Mouse (Mus musculus): Measurements from ENCODE around the gene Slc4a5.

The Slc4a5 gene

DNA sequence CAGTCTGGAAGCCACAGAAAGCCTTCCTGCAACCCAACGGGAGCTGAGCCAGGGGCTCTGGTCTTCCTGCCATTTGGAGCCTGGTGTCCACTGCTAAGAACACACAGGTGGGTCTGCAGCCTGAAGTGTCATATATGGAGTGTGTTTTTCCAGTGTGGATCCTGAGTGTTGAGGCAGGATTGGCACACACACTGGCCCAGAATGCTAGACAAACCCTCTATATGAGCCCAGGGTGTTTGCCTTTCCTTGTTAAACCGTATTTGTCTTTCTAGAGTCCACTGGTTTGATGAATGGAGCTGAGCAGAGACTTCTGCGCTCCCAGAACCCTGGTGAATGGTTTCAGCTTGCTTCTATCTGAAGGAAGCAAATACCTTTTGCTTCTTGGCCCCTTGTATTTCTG is at the start of gene Slc4a5:
Gene Slc4a5, plus strand, starts transcription at position 15 of the 400 bp plus-strand sequence.
- no peak for DNase-seq (ENCODE audit: low read depth, low spot score)

DNA sequence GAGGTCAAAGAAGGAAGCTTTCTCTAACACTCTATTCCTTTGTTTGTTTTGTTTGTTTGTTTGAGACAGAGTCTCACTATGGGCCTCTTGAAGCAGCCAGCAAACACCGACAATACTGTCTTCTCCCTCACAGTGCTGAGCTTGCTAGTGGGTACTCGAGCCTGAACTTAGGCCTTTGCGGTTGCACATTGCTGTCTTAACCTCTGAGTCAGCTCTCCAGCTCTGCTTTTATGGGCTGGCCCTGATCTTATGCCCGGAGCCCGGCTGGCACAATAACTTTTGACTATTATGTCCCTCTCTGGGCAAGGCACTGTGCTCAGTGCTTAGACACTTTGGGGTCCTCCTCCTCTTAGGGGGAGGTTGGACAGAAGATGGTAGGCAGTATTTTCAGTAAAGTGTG is 49.8 kb upstream of the Slc4a5 start:
- no peak for DNase-seq (ENCODE audit: low read depth, low spot score)

GRCm38 (mm10) chr6:83171063-83171462 is 48.6 kb upstream of the Slc4a5 start:
- no peak for DNase-seq (ENCODE audit: low read depth, low spot score)

DNA sequence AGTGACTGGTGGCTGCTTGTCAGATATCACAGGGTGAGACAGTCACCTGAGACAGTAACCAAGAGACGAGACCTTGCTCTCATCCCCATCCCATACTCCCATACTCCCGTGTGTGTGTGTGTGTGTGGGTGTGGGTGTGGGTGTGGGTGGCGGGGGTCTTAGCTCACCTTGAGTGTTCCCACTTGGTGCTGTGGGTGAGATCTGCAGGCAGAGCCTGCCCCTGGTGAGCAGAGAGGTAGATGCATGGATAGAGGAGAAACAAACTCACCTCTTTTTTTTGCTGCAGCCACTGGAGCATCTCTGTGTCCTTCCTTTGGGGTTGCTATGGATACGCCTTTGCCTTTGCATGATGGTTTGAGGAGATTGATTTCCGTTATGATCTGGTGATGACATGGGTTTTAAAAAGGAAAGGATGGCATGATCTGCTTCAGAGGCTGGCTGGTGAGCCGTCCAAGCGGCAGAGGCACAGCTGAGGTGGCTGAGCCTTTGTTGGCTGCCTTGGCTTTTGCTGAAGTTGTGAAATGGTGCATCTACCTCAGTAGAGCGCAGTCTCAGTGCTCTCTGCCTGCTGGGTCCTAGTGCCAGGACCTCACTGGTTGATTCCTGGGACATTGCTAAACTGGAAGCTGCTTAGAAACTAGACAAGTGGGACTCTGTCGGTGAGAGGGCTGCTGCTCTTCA is 47.2 kb upstream of the Slc4a5 start:
- no peak for DNase-seq (ENCODE audit: low read depth, low spot score)

GRCm38 (mm10) chr6:83175996-83176395 is 43.6 kb upstream of the Slc4a5 start:
- no peak for DNase-seq (ENCODE audit: low read depth, low spot score)

DNA sequence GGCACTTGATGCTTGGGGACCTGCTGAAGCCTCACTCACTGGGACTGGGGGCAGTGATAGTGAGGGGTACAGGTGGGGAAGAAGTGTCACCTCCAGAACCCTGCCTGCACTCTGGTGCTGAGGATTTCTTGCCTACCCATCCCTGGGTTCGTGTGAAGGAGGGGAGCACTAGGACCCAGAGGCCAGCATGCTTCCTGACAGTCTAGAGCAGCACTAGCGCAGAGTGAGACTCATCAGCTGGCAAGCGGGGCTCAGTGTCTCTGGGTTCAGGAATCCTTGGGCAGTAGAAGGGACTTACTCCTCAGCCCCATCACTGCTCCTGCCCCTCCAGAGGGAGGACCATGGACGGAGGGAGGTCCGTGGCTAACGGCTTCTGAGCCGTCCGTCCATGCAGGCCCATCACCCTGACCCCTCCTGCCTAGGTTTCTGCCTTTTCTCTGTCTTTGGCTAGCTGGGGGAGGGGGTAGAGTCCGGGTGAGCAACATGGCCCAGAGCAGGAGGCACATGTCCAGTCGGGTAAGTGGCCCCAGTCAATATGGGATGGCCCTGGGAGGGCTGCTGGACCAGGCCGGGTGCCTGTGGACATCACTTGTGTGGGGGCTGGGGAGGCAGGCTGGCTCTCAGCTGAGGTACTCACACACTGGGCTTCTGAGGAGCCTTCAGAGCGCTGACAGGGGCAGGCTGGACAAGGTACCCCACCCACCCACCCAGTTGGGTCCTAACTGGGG is 40.1 kb upstream of the Slc4a5 start:
- DNase-seq (ENCODE audit: low read depth, low spot score), result no peak

- DNase-seq (ENCODE audit: low read depth, low spot score), result no peak
Measured at GRCm38 (mm10) chr6:83180605-83181004, 39.0 kb upstream of the Slc4a5 start.

GRCm38 (mm10) chr6:83184858-83185435 is 34.7 kb upstream of the Slc4a5 start:
- DNase-seq (ENCODE audit: low read depth, low spot score), result peak; percentile 34

GRCm38 (mm10) chr6:83185895-83186861 is 33.5 kb upstream of the Slc4a5 start:
- peak; percentile 90 for DNase-seq (ENCODE audit: low read depth, low spot score)

DNA sequence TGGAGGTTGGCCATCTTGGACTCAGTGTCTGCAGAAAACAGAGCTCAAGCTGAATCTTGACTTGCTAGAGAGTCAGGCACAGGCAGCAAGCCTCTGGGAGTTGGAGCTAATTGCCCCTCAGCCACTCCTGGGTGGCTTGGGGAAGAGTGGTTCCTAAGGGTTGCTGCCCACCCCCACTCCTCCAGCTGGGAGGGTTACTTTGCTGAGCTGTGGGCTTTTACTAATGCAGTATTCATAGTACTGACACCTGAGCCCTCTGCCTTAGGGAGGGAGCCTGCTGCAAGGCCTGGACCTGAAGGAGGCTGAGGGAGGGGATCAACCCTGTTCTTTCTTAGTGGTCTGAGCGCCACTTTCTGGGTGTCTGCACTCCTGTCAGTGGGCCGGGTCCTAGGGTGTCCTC is 32.7 kb upstream of the Slc4a5 start:
- DNase-seq (ENCODE audit: low read depth, low spot score), result no peak

GRCm38 (mm10) chr6:83193571-83193970 is 26.1 kb upstream of the Slc4a5 start:
- no peak for DNase-seq (ENCODE audit: low read depth, low spot score)

DNA sequence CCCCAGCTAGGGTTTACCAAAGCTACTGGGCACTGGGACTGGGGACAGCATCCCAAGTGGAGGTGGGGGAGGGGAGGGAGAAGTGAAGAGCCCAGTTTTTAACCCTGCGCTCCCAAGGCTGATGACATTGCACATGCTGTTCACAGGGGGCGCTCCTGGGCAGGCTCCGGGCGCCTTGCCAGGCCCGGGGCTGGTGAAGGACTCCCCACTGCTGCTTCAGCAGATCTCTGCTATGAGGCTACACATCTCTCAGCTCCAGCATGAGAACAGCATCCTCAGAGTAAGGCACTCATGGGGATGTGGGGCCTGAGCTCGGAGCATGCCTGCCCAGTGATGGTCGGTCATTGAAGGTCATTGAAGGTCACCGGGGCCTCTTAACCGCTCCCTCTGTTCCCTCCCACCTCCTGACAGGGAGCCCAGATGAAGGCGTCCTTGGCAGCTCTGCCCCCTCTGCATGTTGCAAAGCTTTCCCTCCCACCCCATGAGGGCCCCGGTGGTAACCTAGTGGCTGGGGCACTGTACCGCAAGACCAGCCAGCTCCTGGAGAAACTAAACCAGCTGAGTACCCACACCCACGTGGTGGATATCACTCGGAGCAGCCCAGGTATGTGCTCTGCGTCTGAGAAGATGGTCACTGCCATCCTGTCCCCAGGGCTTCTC is 22.2 kb upstream of the Slc4a5 start:
- DNase-seq (ENCODE audit: low read depth, low spot score), result peak; percentile 77

- no peak for DNase-seq (ENCODE audit: low read depth, low spot score)
Measured at GRCm38 (mm10) chr6:83203320-83203719, 16.3 kb upstream of the Slc4a5 start.

DNA sequence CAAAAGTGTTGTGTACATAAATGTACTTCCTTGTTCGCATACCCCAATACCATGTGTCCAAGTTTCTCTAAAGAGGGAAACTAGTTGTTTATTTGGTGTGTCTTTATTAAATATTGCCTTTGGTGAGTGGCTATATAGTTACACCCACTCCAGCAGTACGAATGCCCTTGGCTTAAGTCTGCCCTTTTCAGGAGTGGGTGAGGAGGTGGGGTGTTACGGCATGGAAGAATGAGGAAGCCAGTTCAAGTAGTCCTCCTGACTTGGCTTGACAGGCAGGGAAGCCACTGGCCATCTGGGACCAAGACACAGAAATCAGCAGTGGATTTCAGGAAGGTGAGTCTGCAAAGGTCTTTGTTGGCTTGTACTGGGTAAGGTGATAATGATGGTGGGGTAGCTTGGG is 13.8 kb upstream of the Slc4a5 start:
- DNase-seq (ENCODE audit: low read depth, low spot score), result no peak

DNA sequence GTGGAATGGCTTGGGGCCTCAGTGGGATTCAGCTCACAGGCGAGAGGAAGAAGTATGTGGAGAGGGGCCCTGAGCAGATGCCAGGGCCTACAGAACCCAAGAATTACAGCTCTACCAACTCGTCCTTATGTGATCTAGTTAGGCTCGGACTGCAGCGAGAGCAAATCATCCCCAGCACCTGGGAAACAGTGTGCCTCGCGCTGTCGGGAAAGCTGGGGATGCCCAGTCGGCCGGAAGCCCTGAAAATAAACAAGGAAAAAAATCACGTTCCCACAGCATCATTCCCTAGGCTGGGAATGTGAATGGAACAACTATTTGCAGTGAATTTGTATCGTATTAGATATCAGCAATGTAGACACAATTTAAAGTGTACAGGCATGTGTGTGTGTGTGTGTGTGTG is 13.3 kb upstream of the Slc4a5 start:
- DNase-seq (ENCODE audit: low read depth, low spot score), result no peak

DNA sequence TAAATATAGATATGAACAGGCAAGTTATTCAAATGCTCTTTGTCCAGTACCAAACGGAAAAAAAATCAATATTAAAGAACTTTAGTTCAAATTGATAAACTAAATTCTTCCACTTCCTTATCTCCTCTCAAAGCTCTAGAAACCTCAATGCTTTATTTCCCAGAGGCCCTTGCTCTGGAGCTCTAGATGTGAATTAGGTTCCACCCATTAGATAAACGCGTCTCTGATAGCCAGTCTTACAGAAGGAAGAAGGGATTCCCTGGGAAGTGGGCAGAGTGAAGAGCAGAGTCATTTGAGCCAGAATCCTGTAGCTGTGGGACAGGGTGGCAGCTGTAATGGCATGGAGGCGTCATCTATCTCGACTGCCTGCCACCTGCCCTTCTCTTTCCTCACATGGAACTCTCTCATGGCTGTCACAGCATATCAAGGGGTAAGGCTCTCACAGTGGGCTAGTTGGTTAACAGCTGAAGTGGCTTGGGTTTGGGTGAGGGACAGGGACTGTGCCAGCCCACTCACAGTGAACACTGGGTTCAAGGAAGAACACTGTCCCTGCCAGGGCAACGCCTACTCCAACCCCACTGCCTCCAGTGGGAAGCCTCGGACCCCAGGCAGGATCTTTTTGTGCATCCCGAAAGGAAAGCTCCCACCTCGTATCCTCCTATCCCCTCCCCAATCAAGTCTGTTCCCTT is 12.1 kb upstream of the Slc4a5 start:
- DNase-seq (ENCODE audit: low read depth, low spot score), result no peak

GRCm38 (mm10) chr6:83208050-83208400 is 11.6 kb upstream of the Slc4a5 start:
- DNase-seq (ENCODE audit: low read depth, low spot score), result no peak

DNA sequence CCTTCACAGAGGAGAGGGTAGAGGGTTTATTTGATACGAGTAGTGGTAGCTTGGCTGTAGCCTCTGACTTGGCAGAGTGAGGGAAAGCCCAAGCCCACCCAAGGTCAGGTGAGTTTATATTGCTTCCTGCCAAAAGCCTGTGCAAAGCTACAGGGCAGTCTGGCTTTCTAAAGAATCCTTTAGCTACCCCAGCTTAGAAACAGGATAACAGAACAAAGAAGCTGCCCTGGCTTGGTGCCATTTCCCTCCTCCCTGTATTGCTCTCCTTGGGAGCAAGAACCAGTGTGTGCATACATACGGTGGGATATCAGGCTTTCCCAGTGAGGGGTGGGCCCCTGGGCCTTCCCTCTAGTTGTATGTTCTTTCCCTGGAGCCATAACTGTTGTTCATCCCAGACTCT is 9.1 kb upstream of the Slc4a5 start:
- no peak for DNase-seq (ENCODE audit: low read depth, low spot score)

DNA sequence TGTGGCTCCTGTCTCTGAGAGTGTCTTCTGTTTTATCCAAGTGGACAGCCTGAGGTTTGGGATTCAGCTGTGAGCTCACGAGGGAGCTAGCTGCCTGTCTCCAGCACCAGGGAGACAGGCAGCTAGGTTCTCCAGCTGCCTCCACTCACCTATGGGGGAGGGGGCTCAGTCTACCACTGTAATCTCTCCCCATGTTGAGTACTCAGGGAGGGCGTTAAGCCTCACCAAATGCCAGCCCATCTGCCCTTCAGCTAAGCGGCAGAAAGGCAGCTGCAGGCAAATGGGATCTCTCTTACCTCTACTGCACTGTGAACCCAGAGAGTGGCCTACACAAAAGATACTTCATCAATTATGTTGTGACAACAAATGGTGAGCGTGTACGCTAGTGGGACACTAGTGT is 8.1 kb upstream of the Slc4a5 start:
- no peak for DNase-seq (ENCODE audit: low read depth, low spot score)

GRCm38 (mm10) chr6:83215002-83215666 is 4.5 kb upstream of the Slc4a5 start:
- peak; percentile 81 for DNase-seq (ENCODE audit: low read depth, low spot score)
